Mouse (Mus musculus): Measurements from ENCODE around the gene Ppp1r12c.

GRCm38 (mm10) chr7:4452644-4453043 is 48.8 kb downstream of the Ppp1r12c start:
- TF ChIP-seq CTCF (IDR thresholded peaks at IDR 0.05; ENCODE audit: extremely low read depth, insufficient read length, insufficient replicate concordance, low read depth, low read length) (no peak), POLR2A (IDR thresholded peaks at IDR 0.05; ENCODE audit: low read depth, low read length) (no peak)
